Mouse (Mus musculus) embryonic fibroblast, embryonic 13.5 days (primary cell): Measurements from ENCODE around the gene Slc25a44.

Experiments used
- CTCF ChIP-seq: IDR thresholded peaks from 2 replicates; pipeline ENCODE4 v1.5.1; 2011; ENCODE audit warnings: mild to moderate bottlenecking, control low read depth, low read length, moderate library complexity, borderline replicate concordance; ENCODE audit not compliant: insufficient read depth
- POLR2A ChIP-seq: IDR thresholded peaks from 2 replicates; pipeline ENCODE4 v1.6.1; 2011; ENCODE audit warnings: low read depth, mild to moderate bottlenecking, control low read depth, low read length, moderate library complexity

DNA sequence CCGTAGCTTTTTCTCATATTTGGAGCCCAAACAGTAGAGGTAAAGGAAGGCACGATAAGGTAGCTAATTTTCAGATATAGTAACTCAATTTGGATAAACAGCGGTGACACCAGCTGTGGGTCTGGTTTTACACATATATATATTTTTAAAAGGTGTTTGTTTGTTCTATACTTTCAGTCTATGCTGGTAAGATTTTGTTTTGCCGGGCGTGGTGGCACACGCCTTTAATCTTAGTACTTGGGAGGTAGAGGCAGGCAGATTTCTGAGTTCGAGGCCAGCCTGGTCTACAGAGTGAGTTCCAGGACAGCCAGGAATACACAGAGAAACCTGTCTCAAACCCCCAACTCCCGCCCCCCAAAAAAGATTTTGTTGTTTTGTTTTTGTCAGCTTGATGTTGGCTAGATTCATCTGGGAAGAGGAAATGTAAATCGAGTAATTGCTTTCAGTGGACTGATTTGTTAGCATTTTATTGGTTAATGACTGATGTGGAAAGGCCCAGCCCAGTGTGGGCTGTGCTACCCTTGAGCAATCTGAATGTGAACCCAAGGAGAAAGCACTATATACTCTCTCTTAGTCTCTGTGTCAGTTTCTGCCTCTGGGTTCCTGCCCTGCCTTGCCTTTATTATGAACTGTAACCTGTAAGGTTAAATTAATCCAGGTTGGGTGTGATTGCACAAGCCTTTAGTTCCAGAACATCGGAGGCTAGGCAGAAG lies 925 bp upstream of the Slc25a44 start:
- TF ChIP-seq CTCF (no peak), POLR2A (no peak)
